Mouse (Mus musculus) heart, adult 10 weeks (tissue): ENCODE measurements around the gene Olfr355. TPM values are rescaled to one million over a fixed set of nuclear protein-coding genes. Genes with fewer than 3 reads are reported as not detected.

Source experiments
- polyA plus RNA-seq: library from polyadenylated mRNA; stranded (reverse); fragments of 350-450 nt; fragmentation: Illumina TruSeq; extraction: RNeasy Lipid Tissue Mini Kit (QIAGEN cat#74804); gene quantifications from one replicate; pipeline ENCODE4 v1.2.3, GENCODE M21; 2014; ENCODE audit warnings: low read depth, low replicate concordance

The Olfr355 gene
- polyA plus RNA-seq: not detected

GRCm38 (mm10) chr2:36928797-36929196 is at the start of gene Olfr355:
Gene Olfr355 (minus strand): TSS chr2:36928897.

GRCm38 (mm10) chr2:36936821-36937220 is 8.1 kb upstream of the Olfr355 start, which contains the start of gene Olfr356:
Gene Olfr356 (plus strand): TSS chr2:36937121.

GRCm38 (mm10) chr2:36905380-36905779 is 23.3 kb downstream of the Olfr355 start, which contains the start of gene Olfr354:
Gene Olfr354 (plus strand): TSS chr2:36905680.

GRCm38 (mm10) chr2:36892836-36893235 is 35.9 kb downstream of the Olfr355 start, which contains the start of gene Olfr353:
Gene Olfr353 (minus strand): TSS chr2:36892936.

Other genes starting within 250 kb of the Olfr355 start
- gene Olfr346, start 243.1 kb downstream of the Olfr355 start, polyA plus RNA-seq: not detected
- gene Olfr347, start 197.0 kb downstream of the Olfr355 start, polyA plus RNA-seq: not detected
- gene Olfr348, start 144.6 kb downstream of the Olfr355 start, polyA plus RNA-seq: not detected
- not detected for gene Olfr50, start 138.4 kb downstream of the Olfr355 start, polyA plus RNA-seq
- gene Olfr3, start 111.9 kb downstream of the Olfr355 start, polyA plus RNA-seq: not detected
- not detected for gene Olfr350, start 82.6 kb downstream of the Olfr355 start, polyA plus RNA-seq
- not detected for gene Olfr351, start 66.2 kb downstream of the Olfr355 start, polyA plus RNA-seq
- gene Olfr352, start 60.4 kb downstream of the Olfr355 start, polyA plus RNA-seq: not detected
- gene Olfr353, start 36.0 kb downstream of the Olfr355 start, polyA plus RNA-seq: not detected
- gene Olfr354, start 23.2 kb downstream of the Olfr355 start, polyA plus RNA-seq: not detected
- gene Olfr356, start 8.2 kb upstream of the Olfr355 start, polyA plus RNA-seq: not detected
- gene Olfr357, start 64.9 kb upstream of the Olfr355 start, polyA plus RNA-seq: not detected
- gene Olfr358, start 80.4 kb upstream of the Olfr355 start, polyA plus RNA-seq: not detected
- gene Olfr360, start 136.8 kb upstream of the Olfr355 start, polyA plus RNA-seq: not detected
- gene Olfr361, start 160.4 kb upstream of the Olfr355 start, polyA plus RNA-seq: not detected
- gene Olfr362, start 189.0 kb upstream of the Olfr355 start, polyA plus RNA-seq: not detected
- not detected for gene Olfr364-ps1, start 210.4 kb upstream of the Olfr355 start, polyA plus RNA-seq